Mouse (Mus musculus) lung, adult 2 months (tissue): ENCODE data around the gene Cfap46.

ENCODE experiments used
- CTCF ChIP-seq: fragments of 200-500 bp; IDR thresholded peaks from 2 replicates; pipeline ENCODE4 v1.5.1; 2011; ENCODE audit warnings: mild to moderate bottlenecking, low read length, control low read depth; ENCODE audit not compliant: insufficient read depth
- POLR2A ChIP-seq: fragments of 200-500 bp; IDR thresholded peaks from 2 replicates; pipeline ENCODE4 v1.6.1; 2011; ENCODE audit warnings: low read depth, mild to moderate bottlenecking, control low read depth, low read length, borderline replicate concordance; ENCODE audit errors: extremely low read depth

DNA sequence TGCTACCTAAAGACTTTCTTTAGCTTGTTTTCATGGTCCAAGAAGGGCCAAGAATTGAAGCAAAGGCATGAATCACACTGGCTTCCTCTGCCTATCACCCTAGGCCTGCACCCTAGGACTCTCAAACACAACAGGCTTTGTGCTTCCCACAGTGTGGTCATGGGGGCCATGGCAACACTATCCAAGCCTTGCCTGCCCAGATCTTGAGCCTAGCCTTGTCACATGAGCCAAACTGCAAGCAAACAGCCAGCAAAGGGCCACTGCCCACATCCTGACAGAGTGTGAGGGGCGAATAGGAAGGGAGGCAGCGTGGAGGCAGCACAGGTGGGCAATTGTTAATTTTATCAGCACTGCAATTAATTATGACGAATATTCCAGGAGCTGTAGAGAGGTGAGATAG lies 111.0 kb downstream of the Cfap46 start:
- TF ChIP-seq POLR2A (no peak), CTCF (no peak)
